Mouse (Mus musculus): ENCODE data around the gene Rnaset2a.

GRCm38 (mm10) chr17:8177090-8177489, 29.2 kb upstream of the Rnaset2a start:
- TF ChIP-seq POLR2A (IDR thresholded peaks at IDR 0.05; ENCODE audit: low read depth, low read length), result no peak
- TF ChIP-seq CTCF (IDR thresholded peaks at IDR 0.05; ENCODE audit: borderline replicate concordance, insufficient read depth, low read length), result no peak

Measured in embryonic fibroblast, embryonic 13.5 days (primary cell).